Mouse (Mus musculus) MEL (cell line): ENCODE measurements around the gene Vsig2. TPM values are rescaled to one million over a fixed set of nuclear protein-coding genes. Genes with fewer than 3 reads are reported as not detected.

Experiments used
- DNase-seq: peaks from one replicate; pipeline ENCODE4 v3.0.0; 2011; ENCODE audit warnings: low read depth, low spot score
- H3K27ac ChIP-seq: 2 replicates; pipeline ENCODE4 v1.5.1; 2012; ENCODE audit warnings: low read depth, mild to moderate bottlenecking, control low read depth, low read length, moderate library complexity; ENCODE audit not compliant: control insufficient read depth
- H3K27me3 ChIP-seq, 2 experiments: fragments of 150-350 bp in 1 of 2; sonication (generic) in 1 of 2; 2 replicates each; pipeline ENCODE4 v1.6.1; 2012; ENCODE audit warnings: low read length in 2 of 2, mild to moderate bottlenecking in 2 of 2, improper control_type of control experiment in 1 of 2, moderate library complexity in 1 of 2; ENCODE audit not compliant: insufficient read depth in 2 of 2, control insufficient read depth in 1 of 2
- H3K36me3 ChIP-seq, 2 experiments: 2 replicates each; pipeline ENCODE4 v1.6.1; 2012 to 2014; ENCODE audit warnings: low read length in 2 of 2, improper control_type of control experiment in 1 of 2, inconsistent platforms in 1 of 2, mild to moderate bottlenecking in 1 of 2; ENCODE audit not compliant: insufficient read depth in 2 of 2, control insufficient read depth in 1 of 2
- H3K4me1 ChIP-seq, 2 experiments: fragments of 150-350 bp in 1 of 2; sonication (generic) in 1 of 2; 2 replicates each; pipeline ENCODE4 v1.6.1; 2012; ENCODE audit warnings: low read length in 2 of 2, improper control_type of control experiment in 1 of 2, mild to moderate bottlenecking in 1 of 2; ENCODE audit not compliant: insufficient read depth in 2 of 2, control insufficient read depth in 1 of 2
- H3K4me3 ChIP-seq, 2 experiments: fragments of 150-350 bp in 1 of 2; sonication (generic) in 1 of 2; 2 replicates each; pipeline ENCODE4 v1.5.1; 2012; ENCODE audit warnings: low read depth in 2 of 2, low read length in 2 of 2, mild to moderate bottlenecking in 2 of 2, moderate library complexity in 2 of 2, control low read depth in 1 of 2, improper control_type of control experiment in 1 of 2; ENCODE audit not compliant: control insufficient read depth in 1 of 2, insufficient read depth in 1 of 2
- H3K79me2 ChIP-seq: 2 replicates; pipeline ENCODE4 v1.6.1; 2012; ENCODE audit warnings: mild to moderate bottlenecking, low read length, moderate library complexity; ENCODE audit not compliant: control insufficient read depth, poor library complexity, insufficient read depth
- H3K9ac ChIP-seq: 2 replicates; pipeline ENCODE4 v1.6.1; 2012; ENCODE audit warnings: low read depth, mild to moderate bottlenecking, control low read depth, low read length, moderate library complexity; ENCODE audit not compliant: control insufficient read depth, poor library complexity, severe bottlenecking
- H3K9me3 ChIP-seq: fragments of 150-350 bp; sonication (generic); replicated peaks from 2 replicates; pipeline ENCODE4 v1.6.1; 2012; ENCODE audit warnings: mild to moderate bottlenecking, low read length, improper control_type of control experiment, moderate library complexity; ENCODE audit not compliant: insufficient read depth
- BHLHE40 ChIP-seq: IDR thresholded peaks from 2 replicates; pipeline ENCODE4 v1.6.1; 2012; ENCODE audit warnings: low read depth, mild to moderate bottlenecking, inconsistent platforms, low read length, improper control_type of control experiment, borderline replicate concordance
- CHD1 ChIP-seq: IDR thresholded peaks from 2 replicates; pipeline ENCODE4 v1.6.1; 2012; ENCODE audit warnings: low read depth, mild to moderate bottlenecking, inconsistent platforms, low read length, improper control_type of control experiment
- E2F4 ChIP-seq: IDR thresholded peaks from 2 replicates; pipeline ENCODE4 v1.6.1; 2011; ENCODE audit warnings: low read depth, low read length, improper control_type of control experiment, borderline replicate concordance
- EP300 ChIP-seq, 2 experiments: IDR thresholded peaks; 2 replicates each; pipeline ENCODE4 v1.6.1; 2011; ENCODE audit warnings: improper control_type of control experiment in 2 of 2, low read length in 2 of 2, low read depth in 1 of 2, mild to moderate bottlenecking in 1 of 2
- GATA1 ChIP-seq: IDR thresholded peaks from 2 replicates; pipeline ENCODE4 v1.6.1; 2011; ENCODE audit warnings: low read depth, low read length, improper control_type of control experiment
- HCFC1 ChIP-seq: IDR thresholded peaks from 2 replicates; pipeline ENCODE4 v1.6.1; 2012; ENCODE audit warnings: low read depth, mild to moderate bottlenecking, inconsistent platforms, low read length, improper control_type of control experiment, moderate library complexity
- MAZ ChIP-seq: IDR thresholded peaks from 2 replicates; pipeline ENCODE4 v1.6.1; 2012; ENCODE audit warnings: low read depth, mild to moderate bottlenecking, inconsistent platforms, low read length, improper control_type of control experiment
- MYB ChIP-seq: IDR thresholded peaks from 2 replicates; pipeline ENCODE4 v1.6.1; 2011; ENCODE audit warnings: mild to moderate bottlenecking, low read depth, low read length, improper control_type of control experiment
- MYC ChIP-seq: IDR thresholded peaks from 2 replicates; pipeline ENCODE4 v1.6.1; 2011; ENCODE audit warnings: low read depth, mild to moderate bottlenecking, low read length, improper control_type of control experiment, moderate library complexity
- POLR2AphosphoS2 ChIP-seq: IDR thresholded peaks from 2 replicates; pipeline ENCODE4 v1.6.1; 2011; ENCODE audit warnings: low read length, improper control_type of control experiment
- RAD21 ChIP-seq: IDR thresholded peaks from 2 replicates; pipeline ENCODE4 v1.6.1; 2011; ENCODE audit warnings: mild to moderate bottlenecking, low read depth, low read length, improper control_type of control experiment
- RCOR1 ChIP-seq: IDR thresholded peaks from 2 replicates; pipeline ENCODE4 v1.6.1; 2012; ENCODE audit warnings: low read depth, mild to moderate bottlenecking, inconsistent platforms, low read length, improper control_type of control experiment
- SIN3A ChIP-seq: IDR thresholded peaks from 2 replicates; pipeline ENCODE4 v1.6.1; 2012; ENCODE audit warnings: low read length, improper control_type of control experiment, inconsistent platforms
- SMC3 ChIP-seq: IDR thresholded peaks from 2 replicates; pipeline ENCODE4 v1.6.1; 2011; ENCODE audit warnings: low read depth, low read length, improper control_type of control experiment
- TAL1 ChIP-seq: IDR thresholded peaks from 2 replicates; pipeline ENCODE4 v1.6.1; 2012; ENCODE audit warnings: mild to moderate bottlenecking, inconsistent platforms, low read length, moderate library complexity, mixed read lengths
- TCF12 ChIP-seq: IDR thresholded peaks from 2 replicates; pipeline ENCODE4 v1.6.1; 2014; ENCODE audit warnings: low read depth, mild to moderate bottlenecking, inconsistent platforms, low read length, improper control_type of control experiment, moderate library complexity
- UBTF ChIP-seq: IDR thresholded peaks from 2 replicates; pipeline ENCODE4 v1.6.1; 2012; ENCODE audit warnings: low read depth, mild to moderate bottlenecking, inconsistent platforms, low read length, improper control_type of control experiment, moderate library complexity, borderline replicate concordance; ENCODE audit not compliant: insufficient read depth
- USF2 ChIP-seq, 2 experiments: IDR thresholded peaks; 2 replicates each; pipeline ENCODE4 v1.6.1; 2011 to 2012; ENCODE audit warnings: improper control_type of control experiment in 2 of 2, low read length in 2 of 2, borderline replicate concordance in 1 of 2, inconsistent platforms in 1 of 2, low read depth in 1 of 2, mild to moderate bottlenecking in 1 of 2; ENCODE audit not compliant: insufficient read depth in 1 of 2
- ZC3H11A ChIP-seq: IDR thresholded peaks from 2 replicates; pipeline ENCODE4 v1.6.1; 2012; ENCODE audit warnings: low read depth, mild to moderate bottlenecking, inconsistent platforms, low read length, improper control_type of control experiment
- ZKSCAN1 ChIP-seq: IDR thresholded peaks from 2 replicates; pipeline ENCODE4 v1.6.1; 2012; ENCODE audit warnings: low read depth, mild to moderate bottlenecking, inconsistent platforms, low read length, improper control_type of control experiment, moderate library complexity
- polyA plus RNA-seq, 2 experiments: library from polyadenylated mRNA; stranded (reverse) in 1 of 2; unstranded in 1 of 2; fragments of >175 nt in 1 of 2; fragments of >200 nt in 1 of 2; gene quantifications; 2 replicates each; pipeline versions ENCODE4 v1.2.1 to v1.2.4; 2012; ENCODE audit warnings: low replicate concordance in 2 of 2, low read depth in 1 of 2; ENCODE audit not compliant: insufficient read length in 2 of 2, insufficient read depth in 1 of 2, missing spikeins in 1 of 2
- total RNA-seq: library from RNA; depleted of rRNA; stranded (reverse); fragments of 300-350 nt; gene quantifications from 2 replicates; pipeline ENCODE4 v1.2.3, GENCODE M21; 2012

Vsig2 gene
- total and polyA plus RNA-seq, 3 experiments: 0.64 TPM; not detected in 2

GRCm38 (mm10) chr9:37572204-37572876, 33.3 kb downstream of the Vsig2 start (continued):
- TF ChIP-seq ZC3H11A (no peak), TCF12 (peak; percentile 79)

GRCm38 (mm10) chr9:37576436-37576930, 37.4 kb downstream of the Vsig2 start:
- H3K4me3 ChIP-seq: no peak overlapping the region
- H3K79me2 ChIP-seq: no peaks in the 10 kb centered on the region
- no peak for DNase-seq
- peaks cover 20% of the 10 kb centered on the region in 2 experiments for H3K4me1 ChIP-seq
- TF ChIP-seq SIN3A (no peak), SMC3 (no peak), TCF12 (no peak), ZKSCAN1 (no peak), UBTF (no peak), MAZ (no peak), RCOR1 (no peak), GATA1 (no peak), ZC3H11A (no peak), MYC (no peak), RAD21 (no peak), POLR2AphosphoS2 (no peak), HCFC1 (no peak), MYB (no peak), USF2 (IDR thresholded peaks at IDR 0.05; ENCODE audit: borderline replicate concordance in 1 of 2, insufficient read depth in 1 of 2, low read depth in 1 of 2, low read length in 2 of 2) (no peak), BHLHE40 (no peak), E2F4 (no peak), CHD1 (no peak), EP300 (IDR thresholded peaks at IDR 0.05; ENCODE audit: low read depth in 1 of 2, low read length in 2 of 2) (no peak), TAL1 (no peak)
- peaks cover 0 to 24% of the 10 kb centered on the region in 2 experiments; a peak in 2 of 4 replicates for H3K36me3 ChIP-seq
- no peak overlapping the region for H3K9ac ChIP-seq
- H3K27me3 ChIP-seq: no peaks in the 10 kb centered on the region
- no peak overlapping the region for H3K27ac ChIP-seq
- no peaks in the 10 kb centered on the region for H3K9me3 ChIP-seq
